Mouse (Mus musculus): ENCODE results near the gene Ccdc115. TPM values are rescaled to one million over a fixed set of nuclear protein-coding genes. Genes with fewer than 3 reads are reported as not detected.
A peak's percentile ranks its signal among the peaks of the same experiment; 100 is the strongest.

Gene Ccdc115
- 60.7 and 65.1 TPM in 2 replicates for polyA plus RNA-seq (2015; fragmentation: Nextera tagmentation; extraction: Ambion mirVana)

GRCm38 (mm10) chr1:34439215-34439960 is at the start of gene Ccdc115, which contains the start of gene Imp4:
Gene Ccdc115, minus strand, starts transcription at chr1:34439672.
Gene Imp4, plus strand, starts transcription at chr1:34439851.
- H3K4me2 ChIP-seq = peak within 1 kb of the TSS; percentile 73
- peak; percentile 97 for ATAC-seq (ENCODE audit: low read depth)
- H3K9ac ChIP-seq = peak within 1 kb of the TSS; percentile 67
- peaks cover 37% of the 10 kb centered on the region for H3K36me3 ChIP-seq
- H3K4me1 ChIP-seq (replicated peaks) = peaks cover 24% of the 10 kb centered on the region
- H3K27me3 ChIP-seq = no peaks in the 10 kb centered on the region
- WGBS = under 1% methylated on average over 48 of the region's 48 CpGs
- peak within 1 kb of the TSS; percentile 71 for H3K27ac ChIP-seq (replicated peaks)
- H3K4me3 ChIP-seq = peak within 1 kb of the TSS; percentile 59
- no peaks in the 10 kb centered on the region for H3K9me3 ChIP-seq

DNA sequence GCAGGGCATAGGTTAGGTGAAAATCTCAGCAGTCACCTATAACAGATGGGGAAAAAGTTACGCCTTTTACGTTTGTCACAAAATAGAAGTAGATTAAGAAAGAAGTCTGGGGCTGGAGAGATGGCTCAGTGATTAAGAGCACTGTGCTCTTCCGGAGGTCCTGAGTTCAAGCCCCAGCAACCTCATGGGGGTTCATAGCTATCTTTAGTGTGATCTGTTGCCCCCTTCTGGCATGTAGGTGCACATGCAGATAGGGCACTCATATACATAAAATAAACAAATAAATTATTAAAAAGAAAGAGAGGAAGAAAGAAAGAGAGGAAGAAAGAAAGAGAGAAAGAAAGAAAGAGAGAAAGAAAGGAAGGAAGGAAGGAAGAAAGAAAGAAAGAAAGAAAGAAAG is 47.9 kb upstream of the Ccdc115 start:
- Histone ChIP-seq H3K36me3 (no peaks in the 10 kb centered on the region), H3K9me3 (no peaks in the 10 kb centered on the region), H3K4me1 (replicated peaks) (peaks cover 6% of the 10 kb centered on the region), H3K4me2 (no peak overlapping the region), H3K4me3 (no peak overlapping the region), H3K27ac (replicated peaks) (no peak overlapping the region), H3K9ac (no peak overlapping the region), H3K27me3 (peaks cover 6% of the 10 kb centered on the region; the same call in 1 of the 2 replicates)
- WGBS = 92% methylated on average over 3 of the region's 3 CpGs
- ATAC-seq (ENCODE audit: low read depth) = no peak

DNA sequence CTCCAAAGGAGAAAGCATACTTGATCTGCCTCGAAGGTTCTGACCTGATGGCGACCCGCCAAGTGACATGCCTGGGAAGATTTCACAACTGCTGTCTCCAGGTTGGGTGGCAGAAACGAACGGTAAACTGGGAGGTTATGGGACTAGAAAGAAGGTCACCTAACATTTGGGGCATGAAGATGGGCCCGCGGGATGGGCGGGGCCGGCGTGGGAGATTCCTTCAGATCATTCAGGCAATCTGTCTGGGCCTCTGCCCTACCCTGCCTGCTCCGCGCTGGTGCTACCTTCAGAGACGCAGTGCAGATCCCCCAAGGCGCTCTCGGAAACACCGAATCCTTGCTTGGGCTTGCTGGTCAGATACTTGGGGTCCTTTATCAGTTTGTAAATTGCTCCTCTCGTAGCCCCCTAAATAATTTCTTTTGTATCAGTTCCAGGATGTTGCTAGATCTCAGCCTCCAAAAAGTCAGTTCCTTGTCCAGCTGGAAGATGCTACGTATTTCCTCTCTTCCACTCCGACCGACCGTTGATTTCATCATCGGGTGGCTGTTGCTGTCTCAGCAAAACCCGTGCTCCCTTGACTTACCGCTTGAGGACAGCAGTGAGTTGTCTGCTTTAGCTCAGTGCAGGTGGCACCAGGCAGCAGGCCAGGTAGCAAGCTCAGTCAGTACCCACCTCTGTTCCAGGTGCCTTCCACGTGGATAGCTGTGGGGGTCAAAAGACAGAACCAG is 46.2 kb upstream of the Ccdc115 start:
- peak; percentile 76; the same call in 1 of the 2 replicates for ATAC-seq (ENCODE audit: low read depth)
- Histone ChIP-seq H3K27ac (replicated peaks) (no peak overlapping the region), H3K9ac (peak overlapping the region; percentile 51; the same call in 1 of the 2 replicates), H3K4me1 (replicated peaks) (peaks cover 6% of the 10 kb centered on the region), H3K4me2 (peak overlapping the region; percentile 51), H3K36me3 (no peaks in the 10 kb centered on the region), H3K4me3 (peak overlapping the region; percentile 30), H3K27me3 (peaks cover 6% of the 10 kb centered on the region; the same call in 1 of the 2 replicates), H3K9me3 (no peaks in the 10 kb centered on the region)
- WGBS = 11% methylated on average over 25 of the region's 25 CpGs

GRCm38 (mm10) chr1:34484470-34484869 is 45.0 kb upstream of the Ccdc115 start:
- no peak for ATAC-seq (ENCODE audit: low read depth)
- Histone ChIP-seq H3K4me1 (replicated peaks) (peaks cover 6% of the 10 kb centered on the region), H3K4me2 (no peak overlapping the region), H3K9ac (no peak overlapping the region), H3K27me3 (peaks cover 6% of the 10 kb centered on the region), H3K27ac (replicated peaks) (no peak overlapping the region), H3K9me3 (no peaks in the 10 kb centered on the region), H3K36me3 (no peaks in the 10 kb centered on the region), H3K4me3 (no peak overlapping the region)
- 79% methylated on average over 10 of the region's 10 CpGs for WGBS

DNA sequence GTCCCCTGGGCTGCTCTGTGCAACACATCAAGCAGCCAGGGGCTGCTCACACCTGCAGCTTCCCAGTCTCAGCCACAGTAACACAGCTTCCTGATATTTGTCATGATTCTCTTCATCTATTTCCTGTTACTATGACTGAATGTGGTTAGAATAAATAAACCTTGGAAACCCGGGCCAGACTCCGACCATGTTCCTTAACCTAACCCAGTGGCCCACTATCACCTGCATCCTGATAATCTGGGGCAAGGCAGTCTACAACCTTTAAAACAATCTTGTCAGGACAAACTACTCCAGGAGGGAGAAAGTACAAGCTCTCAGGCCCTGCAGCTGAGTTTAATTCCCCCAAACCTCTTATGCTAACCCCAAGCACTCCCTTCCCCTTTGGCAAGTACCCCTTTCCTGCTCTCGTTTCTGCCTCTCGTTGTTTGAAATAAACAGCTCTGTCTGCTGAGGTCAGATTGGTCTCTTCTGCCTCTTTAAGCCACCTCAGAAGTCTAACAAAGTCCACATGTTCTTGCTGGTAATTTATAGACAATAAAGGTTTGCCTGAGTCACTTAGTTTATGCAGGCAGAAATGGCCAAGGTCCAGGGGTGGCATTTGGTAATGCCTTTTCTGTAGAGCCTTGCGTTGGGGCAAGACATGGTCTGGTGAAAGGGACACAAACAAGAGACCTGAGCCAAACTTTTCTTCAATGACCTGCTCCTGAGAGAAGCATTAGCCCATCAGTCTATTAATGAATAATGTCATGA is 42.6 kb upstream of the Ccdc115 start:
- H3K4me2 ChIP-seq = no peak overlapping the region
- H3K4me1 ChIP-seq (replicated peaks) = peaks cover 6% of the 10 kb centered on the region
- H3K27me3 ChIP-seq = peaks cover 6% of the 10 kb centered on the region
- H3K9ac ChIP-seq = no peak overlapping the region
- H3K27ac ChIP-seq (replicated peaks) = no peak overlapping the region
- 81% methylated on average over 5 of the region's 5 CpGs for WGBS
- no peak for ATAC-seq (ENCODE audit: low read depth)
- H3K36me3 ChIP-seq = no peaks in the 10 kb centered on the region
- no peaks in the 10 kb centered on the region for H3K9me3 ChIP-seq
- no peak overlapping the region for H3K4me3 ChIP-seq

DNA sequence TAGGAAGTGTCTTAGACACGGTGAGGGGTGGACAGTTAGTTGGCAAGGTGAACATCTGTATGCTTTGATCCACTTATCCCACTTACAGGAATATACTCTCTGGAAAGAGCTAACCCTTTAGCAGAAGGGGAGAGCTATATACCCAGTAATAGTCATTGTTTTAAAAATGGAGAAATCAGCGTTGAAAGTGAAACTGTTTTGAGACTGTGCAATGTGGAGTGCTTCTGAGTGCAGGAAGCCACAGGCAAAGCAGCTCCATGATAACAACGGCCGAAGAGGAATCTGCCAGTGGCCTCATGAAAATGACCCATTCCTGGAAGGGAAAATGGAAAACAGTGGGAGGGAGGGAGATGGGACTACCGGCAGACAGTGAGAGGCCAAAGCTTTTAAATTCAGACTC is 41.3 kb upstream of the Ccdc115 start:
- no peaks in the 10 kb centered on the region for H3K36me3 ChIP-seq
- 79% methylated on average over 5 of the region's 5 CpGs for WGBS
- H3K9me3 ChIP-seq = no peaks in the 10 kb centered on the region
- H3K9ac ChIP-seq = no peak overlapping the region
- no peak for ATAC-seq (ENCODE audit: low read depth)
- H3K27ac ChIP-seq (replicated peaks) = no peak overlapping the region
- no peak overlapping the region for H3K4me2 ChIP-seq
- H3K4me3 ChIP-seq = no peak overlapping the region
- peaks cover 6% of the 10 kb centered on the region for H3K27me3 ChIP-seq
- peaks cover 6% of the 10 kb centered on the region for H3K4me1 ChIP-seq (replicated peaks)

- no peak overlapping the region for H3K9ac ChIP-seq
- H3K9me3 ChIP-seq = no peaks in the 10 kb centered on the region
- H3K27me3 ChIP-seq = peaks cover 4% of the 10 kb centered on the region
- no peaks in the 10 kb centered on the region for H3K4me1 ChIP-seq (replicated peaks)
- no peak overlapping the region for H3K4me3 ChIP-seq
- no peak for ATAC-seq (ENCODE audit: low read depth)
- no peak overlapping the region for H3K27ac ChIP-seq (replicated peaks)
- 69% methylated on average over 11 of the region's 11 CpGs for WGBS
- H3K4me2 ChIP-seq = no peak overlapping the region
- no peaks in the 10 kb centered on the region for H3K36me3 ChIP-seq
Observed at GRCm38 (mm10) chr1:34478891-34479655, 39.6 kb upstream of the Ccdc115 start.

GRCm38 (mm10) chr1:34472427-34473300 is 33.2 kb upstream of the Ccdc115 start:
- WGBS = 1% methylated on average over 41 of the region's 43 CpGs
- peak; percentile 75; the same call in 1 of the 2 replicates for ATAC-seq (ENCODE audit: low read depth)
- Histone ChIP-seq H3K4me2 (peak overlapping the region; percentile 93), H3K9ac (peak overlapping the region; percentile 63), H3K27ac (replicated peaks) (no peak overlapping the region), H3K4me3 (peak overlapping the region; percentile 46), H3K4me1 (replicated peaks) (peaks cover 11% of the 10 kb centered on the region), H3K9me3 (no peaks in the 10 kb centered on the region), H3K27me3 (peaks cover 39% of the 10 kb centered on the region), H3K36me3 (no peaks in the 10 kb centered on the region)

DNA sequence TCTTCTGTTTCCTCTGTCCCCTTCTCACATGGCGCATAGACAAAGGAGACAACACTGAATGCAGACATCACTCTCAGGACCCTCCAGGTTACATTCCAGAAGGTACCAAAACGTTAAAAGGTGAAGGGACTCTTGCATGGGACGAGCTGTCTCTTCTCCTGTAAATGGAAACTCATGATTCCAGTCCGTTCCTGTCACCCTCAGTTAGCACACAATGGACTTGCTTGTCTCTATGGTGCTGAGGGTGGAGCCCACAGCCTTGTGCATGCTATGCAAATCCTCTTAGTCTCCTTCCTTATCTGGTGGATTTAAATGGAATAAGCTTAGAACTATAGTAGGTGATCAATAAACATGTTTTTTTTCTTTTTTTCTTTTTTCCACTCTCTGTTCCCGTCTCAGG is 30.3 kb upstream of the Ccdc115 start:
- Histone ChIP-seq H3K4me1 (replicated peaks) (peaks cover 11% of the 10 kb centered on the region), H3K27me3 (peaks cover 39% of the 10 kb centered on the region), H3K4me2 (no peak overlapping the region), H3K36me3 (no peaks in the 10 kb centered on the region), H3K27ac (replicated peaks) (no peak overlapping the region), H3K4me3 (no peak overlapping the region), H3K9me3 (no peaks in the 10 kb centered on the region), H3K9ac (no peak overlapping the region)
- WGBS = 75% methylated on average over 5 of the region's 5 CpGs
- no peak for ATAC-seq (ENCODE audit: low read depth)

- no peak for ATAC-seq (ENCODE audit: low read depth)
- H3K9ac ChIP-seq = no peak overlapping the region
- no peaks in the 10 kb centered on the region for H3K9me3 ChIP-seq
- peaks cover 11% of the 10 kb centered on the region for H3K4me1 ChIP-seq (replicated peaks)
- WGBS = 69% methylated on average over 4 of the region's 4 CpGs
- H3K36me3 ChIP-seq = no peaks in the 10 kb centered on the region
- no peak overlapping the region for H3K4me3 ChIP-seq
- no peak overlapping the region for H3K4me2 ChIP-seq
- no peak overlapping the region for H3K27ac ChIP-seq (replicated peaks)
- peaks cover 29% of the 10 kb centered on the region for H3K27me3 ChIP-seq
Observed at GRCm38 (mm10) chr1:34468500-34468899, 29.0 kb upstream of the Ccdc115 start.

- WGBS = 65% methylated on average over 3 of the region's 3 CpGs
- H3K27ac ChIP-seq (replicated peaks) = no peak overlapping the region
- peaks cover 25% of the 10 kb centered on the region for H3K27me3 ChIP-seq
Observed at GRCm38 (mm10) chr1:34468051-34468450, 28.6 kb upstream of the Ccdc115 start.

More at GRCm38 (mm10) chr1:34468051-34468450, 28.6 kb upstream of the Ccdc115 start:
- H3K9me3 ChIP-seq = no peaks in the 10 kb centered on the region
- H3K9ac ChIP-seq = no peak overlapping the region
- no peak overlapping the region for H3K4me3 ChIP-seq
- H3K36me3 ChIP-seq = no peaks in the 10 kb centered on the region
- no peak for ATAC-seq (ENCODE audit: low read depth)
- no peak overlapping the region for H3K4me2 ChIP-seq
- H3K4me1 ChIP-seq (replicated peaks) = peaks cover 8% of the 10 kb centered on the region

Data from neural tube, embryonic 13.5 days (tissue).